Mouse (Mus musculus): ENCODE measurements around the gene Mink1.

Mink1 gene

GRCm38 (mm10) chr11:70594253-70594989 lies 31.7 kb downstream of the Mink1 start:
- peak; percentile 55 to 69 for DNase-seq

GRCm38 (mm10) chr11:70595638-70596037 lies 33.0 kb downstream of the Mink1 start:
- DNase-seq, result peak; percentile 24 to 51

DNA sequence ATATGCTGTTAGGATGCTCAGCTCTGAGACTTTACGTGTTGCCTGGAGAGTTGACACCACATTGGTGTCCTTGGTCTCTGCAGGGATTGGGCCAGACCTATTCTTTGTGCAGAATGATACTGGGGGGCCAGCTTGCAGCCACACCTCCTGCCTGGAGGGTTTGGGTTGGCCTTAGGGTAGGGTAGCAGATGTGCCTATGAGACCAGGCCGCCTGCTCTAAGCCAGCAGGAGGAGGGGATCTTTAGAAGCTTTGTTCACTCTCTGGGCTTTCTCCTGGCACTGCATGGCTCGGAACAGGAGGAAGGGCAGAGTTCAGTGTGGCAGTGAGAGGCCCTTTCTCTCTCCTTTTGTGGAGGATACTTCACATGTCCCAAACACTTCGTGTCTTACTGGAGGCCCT lies 33.4 kb downstream of the Mink1 start:
- no peak for DNase-seq

DNA sequence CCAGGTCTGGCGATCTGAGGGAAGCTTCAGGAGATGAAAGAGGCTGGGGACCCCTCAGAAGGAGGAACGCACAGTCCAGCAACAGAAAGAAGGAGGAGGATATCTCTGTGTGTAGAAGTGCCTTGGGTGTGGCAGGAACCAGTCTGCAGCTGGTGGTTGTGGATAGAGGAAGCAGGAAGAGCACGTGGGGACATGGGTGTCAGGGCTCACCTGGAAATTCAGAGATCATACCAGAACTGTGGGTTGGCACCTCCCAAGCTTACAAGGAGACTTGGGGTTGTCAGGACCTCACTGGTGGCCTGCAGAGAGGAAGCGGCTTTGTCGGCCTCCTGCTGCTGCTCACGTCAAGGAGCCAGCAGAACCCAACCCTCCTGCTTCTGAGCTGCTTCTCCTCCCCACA lies 34.6 kb downstream of the Mink1 start:
- DNase-seq, result peak in 1 of 2 experiments; percentile 22

- no peak for DNase-seq
These were observed 35.8 kb downstream of the Mink1 start for GRCm38 (mm10) chr11:70598451-70598953.

DNA sequence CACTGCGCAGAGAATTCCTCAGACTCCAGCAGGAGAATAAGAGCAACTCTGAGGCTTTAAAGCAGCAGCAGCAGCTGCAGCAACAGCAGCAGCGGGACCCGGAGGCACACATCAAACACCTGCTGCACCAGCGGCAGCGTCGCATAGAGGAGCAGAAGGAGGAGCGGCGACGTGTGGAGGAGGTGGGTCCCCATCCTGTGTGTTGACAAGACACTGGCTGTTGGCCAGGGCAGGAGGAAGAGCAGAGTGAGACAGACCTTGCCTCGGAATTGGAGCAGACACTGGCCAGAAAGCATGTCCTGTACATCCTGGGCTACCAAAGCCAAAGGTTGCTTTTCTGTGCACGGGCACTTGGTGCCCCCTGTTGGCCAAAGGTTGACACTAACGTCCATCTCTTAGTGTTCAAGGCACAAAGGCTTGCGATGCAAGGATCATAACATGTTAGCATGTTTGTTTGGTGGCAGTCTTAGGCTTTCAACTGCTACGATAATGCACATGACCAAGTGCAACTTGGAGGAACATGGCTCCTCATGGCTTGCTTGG lies 42.4 kb downstream of the Mink1 start:
- DNase-seq, result peak; percentile 76 to 77

GRCm38 (mm10) chr11:70606717-70607116 lies 44.0 kb downstream of the Mink1 start:
- no peak for DNase-seq

DNA sequence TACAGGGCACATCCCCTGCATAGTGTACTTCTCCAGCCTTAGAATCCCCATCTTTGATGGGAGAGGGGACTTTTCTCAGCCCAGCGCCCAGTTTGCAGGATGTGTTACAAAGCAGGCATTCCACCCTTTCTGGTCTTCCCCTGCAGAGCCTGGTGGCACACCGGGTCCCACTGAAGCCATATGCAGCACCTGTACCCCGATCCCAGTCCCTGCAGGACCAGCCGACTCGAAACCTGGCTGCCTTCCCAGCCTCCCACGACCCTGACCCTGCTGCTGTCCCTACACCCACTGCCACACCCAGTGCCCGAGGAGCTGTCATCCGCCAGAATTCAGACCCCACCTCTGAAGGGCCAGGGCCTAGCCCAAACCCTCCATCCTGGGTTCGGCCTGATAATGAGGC lies 44.9 kb downstream of the Mink1 start:
- DNase-seq, result no peak

DNA sequence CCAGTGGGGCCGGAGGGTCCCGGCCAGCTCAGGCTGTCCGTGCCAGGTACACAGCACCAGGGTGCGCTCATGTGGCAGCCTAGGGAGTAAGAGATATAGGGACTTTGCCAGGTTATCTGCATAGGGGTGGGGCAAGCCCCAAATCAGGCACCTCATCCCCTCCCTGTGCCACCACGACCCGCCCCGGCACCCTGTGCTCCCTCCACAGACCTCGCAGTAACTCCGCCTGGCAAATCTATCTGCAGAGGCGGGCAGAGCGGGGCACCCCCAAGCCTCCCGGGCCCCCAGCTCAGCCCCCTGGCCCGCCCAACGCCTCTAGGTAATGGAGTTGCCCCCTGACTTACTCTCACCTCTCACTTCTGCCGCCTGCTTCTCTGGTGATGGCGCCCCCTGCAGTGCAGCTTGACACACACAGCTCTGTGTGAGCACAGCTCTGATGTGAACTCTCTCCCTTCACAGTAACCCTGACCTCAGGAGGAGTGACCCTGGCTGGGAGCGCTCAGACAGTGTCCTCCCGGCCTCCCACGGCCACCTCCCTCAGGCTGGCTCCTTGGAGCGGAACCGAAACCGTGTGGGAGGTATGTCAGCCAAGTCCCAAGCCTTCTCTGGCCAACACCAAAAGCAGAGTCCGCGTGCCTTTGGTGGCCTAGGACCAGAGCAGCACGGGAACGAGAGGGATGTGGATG lies 45.8 kb downstream of the Mink1 start:
- peak; percentile 44 to 62 for DNase-seq

DNA sequence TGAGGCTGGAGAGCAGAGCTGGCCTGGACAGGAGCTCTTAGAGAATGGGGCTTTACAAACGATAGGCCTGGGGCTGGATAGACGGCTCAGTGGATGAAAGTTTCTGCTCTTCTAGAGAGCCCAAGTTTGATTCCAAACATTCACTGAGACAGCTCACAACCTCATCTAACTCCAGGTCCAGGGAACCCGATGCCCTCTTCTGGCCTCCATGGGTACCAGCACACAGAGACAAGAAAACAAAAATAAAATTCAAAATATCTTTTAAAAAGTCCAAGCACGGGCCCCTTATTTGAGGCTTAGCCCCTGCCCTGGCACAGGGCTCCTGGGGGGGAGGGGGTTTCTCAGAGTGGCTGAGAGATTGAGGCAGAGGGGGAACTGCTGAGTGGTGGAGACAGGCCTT lies 48.1 kb downstream of the Mink1 start:
- DNase-seq, result no peak

- no peak for DNase-seq
These were observed 49.8 kb downstream of the Mink1 start for GRCm38 (mm10) chr11:70612505-70612904.

GRCm38 (mm10) chr11:70615074-70615473 lies 52.4 kb downstream of the Mink1 start:
- DNase-seq, result peak; percentile 83 to 86

GRCm38 (mm10) chr11:70615516-70616093 lies 52.9 kb downstream of the Mink1 start, which contains the start of gene 4930544D05Rik:
4930544D05Rik (plus strand) TSS chr11:70615848.
- DNase-seq, result no peak

GRCm38 (mm10) chr11:70619101-70619500 lies 56.4 kb downstream of the Mink1 start, which contains the start of gene Chrne:
Chrne (minus strand) TSS chr11:70619216.
- no peak for DNase-seq

- no peak for DNase-seq
These were observed 59.5 kb downstream of the Mink1 start for GRCm38 (mm10) chr11:70621972-70622814.

DNA sequence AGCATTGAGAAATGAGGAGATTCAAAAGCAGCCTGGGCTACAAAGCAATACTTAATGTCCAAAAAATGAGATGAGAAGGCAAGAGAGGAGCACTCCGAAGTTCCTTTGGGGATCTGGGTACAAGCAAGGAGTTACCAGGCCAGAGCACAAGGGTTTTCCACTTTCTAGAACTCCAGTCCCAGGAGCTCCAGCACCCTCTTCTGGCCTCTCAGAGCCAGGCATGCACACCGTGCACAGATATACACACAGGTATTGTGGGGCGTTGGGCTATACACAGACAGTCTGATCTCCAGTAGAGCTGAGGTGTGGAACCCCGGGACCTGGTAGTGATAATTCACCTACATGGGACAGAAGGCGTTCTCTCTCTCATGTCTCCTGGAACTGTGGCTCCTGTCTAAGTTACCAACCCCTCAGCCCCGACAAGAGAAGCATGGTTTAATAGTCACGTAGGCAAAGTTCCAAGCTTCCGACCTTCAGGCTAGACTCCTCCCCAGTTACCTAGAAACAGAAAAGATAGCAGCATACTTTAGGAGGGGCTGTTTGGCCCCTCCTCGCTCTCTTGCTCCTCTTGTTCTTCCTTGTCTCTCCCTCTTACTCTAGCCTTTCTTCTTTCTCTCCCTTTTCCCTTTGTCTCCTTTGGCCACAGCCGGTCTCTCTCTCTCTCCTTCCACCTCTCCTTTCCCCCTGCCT lies 60.5 kb downstream of the Mink1 start:
- DNase-seq, result no peak

- DNase-seq, result no peak
These were observed 62.8 kb downstream of the Mink1 start for GRCm38 (mm10) chr11:70625473-70625872.

- DNase-seq, result no peak
These were observed 64.2 kb downstream of the Mink1 start for GRCm38 (mm10) chr11:70626877-70627276.

DNA sequence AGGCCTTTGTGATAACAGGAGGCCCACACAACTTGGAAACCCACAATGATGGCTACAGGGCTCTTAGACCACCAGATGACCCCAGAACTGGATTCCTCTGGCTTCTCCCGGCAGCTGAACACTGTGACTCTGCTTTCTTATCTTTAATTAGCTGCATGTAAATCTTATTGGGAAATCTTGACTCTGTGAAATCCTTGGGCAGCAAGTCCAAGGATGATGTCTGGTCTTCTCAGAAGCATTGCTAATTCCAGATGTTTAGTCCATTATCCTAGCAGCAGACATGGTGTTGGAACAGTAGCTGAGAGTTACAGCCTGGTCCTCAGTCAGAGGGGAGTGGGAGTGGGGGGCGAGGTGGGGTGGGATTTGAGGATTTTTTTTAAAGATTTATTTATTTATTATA lies 65.8 kb downstream of the Mink1 start:
- no peak for DNase-seq

DNA sequence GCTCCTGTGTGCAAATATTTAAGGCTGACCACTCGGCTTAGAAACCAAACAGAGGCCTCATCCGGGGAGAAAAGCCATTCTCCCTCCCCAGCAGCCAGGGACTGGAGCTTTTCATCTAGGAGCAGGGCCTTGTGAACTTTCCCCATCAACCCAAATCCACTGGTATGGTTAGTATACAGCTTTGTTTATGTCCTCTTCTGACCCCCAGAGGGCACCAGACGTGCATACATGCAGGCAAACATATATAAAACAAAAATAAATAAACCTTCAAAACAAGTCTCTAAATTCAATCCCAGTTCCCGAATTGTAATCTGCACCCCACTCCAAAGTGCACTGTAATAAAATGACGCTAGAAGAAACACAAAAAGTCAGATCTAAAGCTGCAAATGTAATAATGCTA lies 66.9 kb downstream of the Mink1 start:
- DNase-seq, result no peak

GRCm38 (mm10) chr11:70630129-70630528 lies 67.4 kb downstream of the Mink1 start:
- no peak for DNase-seq

GRCm38 (mm10) chr11:70635601-70636000 lies 72.9 kb downstream of the Mink1 start:
- no peak for DNase-seq

All from lung, adult 18-20 months (tissue).